Mouse (Mus musculus) embryonic facial prominence, embryonic 14.5 days (tissue): ENCODE measurements around the gene Trmt2a. TPM values are rescaled to one million over a fixed set of nuclear protein-coding genes. Genes with fewer than 3 reads are reported as not detected.
"Not testable (repeated sequence)": the region's sequence is repeated elsewhere in the genome, so short reads cannot be mapped to it uniquely, and the experiment has no call there.

Experiments used
- ATAC-seq: fragments of 200-750 bp; cut with Nextera tagmentation; 2 replicates; pipeline ENCODE4 v1.8.0; 2017; ENCODE audit warnings: low read depth, moderate number of reproducible peaks, moderate TSS enrichment
- DNase-seq: peaks from one replicate; pipeline ENCODE4 v3.0.0-alpha.2; 2015; ENCODE audit warnings: low spot score
- H3K27ac ChIP-seq: fragments of 300-500 bp; sonication (generic); replicated peaks from 2 replicates; pipeline ENCODE4 v1.5.1; 2014; ENCODE audit warnings: low read depth, mild to moderate bottlenecking, low read length, moderate library complexity
- H3K27me3 ChIP-seq: fragments of 300-500 bp; sonication (generic); replicated peaks from 2 replicates; pipeline ENCODE4 v1.6.1; 2014; ENCODE audit warnings: low read length; ENCODE audit not compliant: control insufficient read depth, insufficient read depth
- H3K36me3 ChIP-seq: fragments of 300-500 bp; sonication (generic); 2 replicates; pipeline ENCODE4 v1.6.1; 2014; ENCODE audit warnings: low read length, mixed read lengths; ENCODE audit not compliant: control insufficient read depth, insufficient read depth
- H3K4me1 ChIP-seq: fragments of 300-500 bp; sonication (generic); 2 replicates; pipeline ENCODE4 v1.6.1; 2014; ENCODE audit warnings: antibody characterized with exemption, low read length; ENCODE audit not compliant: control insufficient read depth, insufficient read depth
- H3K4me2 ChIP-seq: fragments of 300-500 bp; sonication (generic); 2 replicates; pipeline ENCODE4 v1.6.1; 2014; ENCODE audit warnings: low read depth, mild to moderate bottlenecking, low read length, moderate library complexity, mixed read lengths
- H3K4me3 ChIP-seq: fragments of 300-500 bp; sonication (generic); 2 replicates; pipeline ENCODE4 v1.5.1; 2014; ENCODE audit warnings: low read depth, mild to moderate bottlenecking, low read length
- H3K9ac ChIP-seq: fragments of 300-500 bp; sonication (generic); 2 replicates; pipeline ENCODE4 v1.6.1; 2014; ENCODE audit warnings: low read depth, mild to moderate bottlenecking, low read length, moderate library complexity, mixed read lengths
- H3K9me3 ChIP-seq: fragments of 300-500 bp; sonication (generic); 2 replicates; pipeline ENCODE4 v1.6.1; 2016; ENCODE audit warnings: low read length; ENCODE audit not compliant: control insufficient read depth
- WGBS: fragments of 180-500 bp; shearing (Covaris S2); extraction: QIAGEN DNeasy Blood & Tissue Kit; methylation state at CpG from one replicate; pipeline ENCODE4 v1.1.7; 2014; 5-methylcytosine and 5-hydroxymethylcytosine counted together
- microRNA counts: library from miRNA; unstranded; fragments of <30 nt; microRNA quantifications from one replicate; lab custom pipeline; 2017
- microRNA-seq: library from miRNA; unstranded; fragments of <30 nt; microRNA quantifications from one replicate; pipeline ENCODE4, GENCODE M21; 2016; ENCODE audit warnings: borderline number of aligned reads
- polyA plus RNA-seq: library from polyadenylated mRNA; unstranded; fragments of >200 nt; fragmentation: Nextera tagmentation; extraction: Ambion mirVana; gene quantifications from 2 replicates; pipeline ENCODE4 v1.2.1, GENCODE M21; 2014

Gene Trmt2a
- polyA plus RNA-seq, 1 experiment from 2014 or later = 79.1 TPM

- H3K9ac ChIP-seq = peak overlapping the region; percentile 98
- no peak for DNase-seq
- H3K4me2 ChIP-seq = peak overlapping the region; percentile 94
- H3K36me3 ChIP-seq = peaks cover 24% of the 10 kb centered on the region
- H3K4me1 ChIP-seq = peaks cover 18% of the 10 kb centered on the region
- peak; percentile 88 for ATAC-seq
- no peaks in the 10 kb centered on the region for H3K27me3 ChIP-seq
- WGBS = 0% methylated on average over 26 of the region's 31 CpGs
- H3K27ac ChIP-seq = peak overlapping the region; percentile 90
- peak overlapping the region; percentile 92 for H3K4me3 ChIP-seq
- H3K9me3 ChIP-seq = no peaks in the 10 kb centered on the region
Observed at GRCm38 (mm10) chr16:18288581-18289061, 40.1 kb downstream of the Trmt2a start.

- Histone ChIP-seq H3K36me3 (peaks cover 19% of the 10 kb centered on the region), H3K4me3 (peak within 1 kb of the TSS; percentile 92), H3K27ac (peak within 1 kb of the TSS; percentile 90), H3K9ac (peak within 1 kb of the TSS; percentile 98), H3K27me3 (no peaks in the 10 kb centered on the region), H3K4me1 (peaks cover 18% of the 10 kb centered on the region), H3K9me3 (no peaks in the 10 kb centered on the region), H3K4me2 (peak within 1 kb of the TSS; percentile 94)
- under 1% methylated on average over 28 of the region's 71 CpGs for WGBS
- ATAC-seq = peak; percentile 99
- DNase-seq = peak; percentile 99
Observed at GRCm38 (mm10) chr16:18289067-18289588, 40.6 kb downstream of the Trmt2a start, which contains the start of gene Dgcr8. Dgcr8 (minus strand) TSS chr16:18289246.

GRCm38 (mm10) chr16:18289614-18290013 lies 41.1 kb downstream of the Trmt2a start:
- H3K4me1 ChIP-seq = peaks cover 18% of the 10 kb centered on the region
- peak overlapping the region; percentile 92 for H3K4me3 ChIP-seq
- H3K9me3 ChIP-seq, H3K27me3 ChIP-seq, DNase-seq: not testable (repeated sequence)
- peaks cover 14% of the 10 kb centered on the region; the same call in 1 of the 2 replicates for H3K36me3 ChIP-seq
- WGBS = 0% methylated on average over 9 of the region's 10 CpGs
- H3K9ac ChIP-seq = peak overlapping the region; percentile 60
- peak overlapping the region; percentile 47 for H3K4me2 ChIP-seq
- 0 out of 2 replicates have a peak, but pooled peaks have one; percentile 1 for ATAC-seq
- peak overlapping the region; percentile 70 for H3K27ac ChIP-seq

MicroRNA genes within 50 kb of the gene (microRNA counts, 519-probe panel; counts per million panel counts)
- microRNA mmu-miR-1306 (lab: Ali Mortazavi, UCI) = 2,190 counts per million, percentile 29 among the panel's probes with 10 or more counts

Small RNAs within 50 kb of the gene (microRNA-seq; reads per million reads assigned to microRNA genes)
- not detected for gene Gm24572
- gene Mir1306 = 171 reads per million, percentile 57 among the genes with 10 or more reads in this experiment

Other genes with a start within 250 kb of the Trmt2a start
- gene Dgcr6, start 195.8 kb upstream of the Trmt2a start, polyA plus RNA-seq = 89.9 and 96.8 TPM in 2 replicates
- 7.2 and 7.7 TPM in 2 replicates for gene Prodh, start 158.5 kb upstream of the Trmt2a start, polyA plus RNA-seq
- 4.3 and 5.1 TPM in 2 replicates for gene Rtn4r, start 121.0 kb upstream of the Trmt2a start, polyA plus RNA-seq
- gene Ccdc188, start 30.8 kb upstream of the Trmt2a start, polyA plus RNA-seq = not detected in 2 replicates
- 23.6 and 25.4 TPM in 2 replicates for gene Zdhhc8, start 13.5 kb upstream of the Trmt2a start, polyA plus RNA-seq
- 515 and 520 TPM in 2 replicates for gene Ranbp1, start 53 bp downstream of the Trmt2a start, polyA plus RNA-seq
- 1.2 and 6.5 TPM in 2 replicates for gene Gm49776, start 9.6 kb downstream of the Trmt2a start, polyA plus RNA-seq
- 28.9 and 34.3 TPM in 2 replicates for gene Dgcr8, start 40.6 kb downstream of the Trmt2a start, polyA plus RNA-seq
- 28.2 and 30.6 TPM in 2 replicates for gene Tango2, start 99.4 kb downstream of the Trmt2a start, polyA plus RNA-seq
- gene Arvcf, start 99.5 kb downstream of the Trmt2a start, polyA plus RNA-seq = 23.0 and 23.5 TPM in 2 replicates
- gene Txnrd2, start 177.7 kb downstream of the Trmt2a start, polyA plus RNA-seq = 14.7 TPM in 2 replicates
- gene Comt, start 178.2 kb downstream of the Trmt2a start, polyA plus RNA-seq = 85.4 and 86.4 TPM in 2 replicates